Mouse (Mus musculus) heart, adult 2 months (tissue): Measurements from ENCODE around the gene Sh3tc1.

Source experiments
- CTCF ChIP-seq: fragments of 200-600 bp; IDR thresholded peaks from 2 replicates; pipeline ENCODE4 v1.8.1; 2022; ENCODE audit warnings: antibody characterized with exemption, mild to moderate bottlenecking, moderate library complexity
- EP300 ChIP-seq: fragments of 200-500 bp; IDR thresholded peaks from 2 replicates; pipeline ENCODE4 v1.6.1; 2011; ENCODE audit warnings: low read depth, low read length, control low read depth; ENCODE audit not compliant: insufficient read depth
- POLR2A ChIP-seq: fragments of 200-500 bp; IDR thresholded peaks from 2 replicates; pipeline ENCODE4 v1.6.1; 2011; ENCODE audit warnings: mild to moderate bottlenecking, low read depth, low read length, control low read depth; ENCODE audit not compliant: insufficient read depth

- TF ChIP-seq POLR2A (no peak), CTCF (no peak), EP300 (no peak)
Measured at GRCm38 (mm10) chr5:35730552-35730951, 9.2 kb downstream of the Sh3tc1 start.
